In genomic region chr11:107447915-107448314, GRCm38 (mm10) we compare ENCODE assay signal across 24 mouse cellular contexts. TPM values are rescaled to one million over a fixed set of nuclear protein-coding genes. Genes with fewer than 3 reads are reported as not detected.
A peak's percentile ranks its signal among the peaks of the same experiment; 100 is the strongest.
DNase-seq lines count a peak whose midpoint lies in the region; ATAC-seq and TF ChIP-seq lines count a peak whose summit lies in the region.
"Had no signal": no experiment of that assay in that cellular context is flagged by ENCODE, and none has a peak within 500 bp of the region (broad histone marks: within the 10 kb centered on the region; RNA-seq: fewer than 3 reads in every experiment).

No protein-coding gene starts in this region.

- H3K27me3 ChIP-seq in heart, adult 2 months (ENCODE audit: control insufficient read depth, insufficient read depth, low read length): no peaks in the 10 kb centered on the region
- no peaks in the 10 kb centered on the region for H3K27me3 ChIP-seq in ES-Bruce4 (ENCODE audit: control insufficient read depth, insufficient read depth, low read length, poor library complexity, severe bottlenecking)
- H3K27me3 ChIP-seq in liver, embryonic 16.5 days (ENCODE audit: control insufficient read depth, insufficient read depth, low read depth, low read length): no peaks in the 10 kb centered on the region
- H3K27me3 ChIP-seq in neural tube, embryonic 15.5 days (replicated peaks): no peaks in the 10 kb centered on the region
- H3K27me3 ChIP-seq: heart, embryonic 12.5 days; limb, embryonic 13.5 days; midbrain, embryonic 13.5 days had no signal

- peaks cover 28% of the 10 kb centered on the region for H3K4me1 ChIP-seq in heart, adult 2 months (ENCODE audit: control insufficient read depth, insufficient read depth, low read length)
- H3K4me1 ChIP-seq in ES-Bruce4 (ENCODE audit: control insufficient read depth, insufficient read depth, low read length): peaks cover 17% of the 10 kb centered on the region
- peaks cover 62% of the 10 kb centered on the region for H3K4me1 ChIP-seq in liver, embryonic 16.5 days (ENCODE audit: control insufficient read depth, low read depth, low read length)
- H3K4me1 ChIP-seq in neural tube, embryonic 15.5 days: peaks cover 12% of the 10 kb centered on the region; the same call in 1 of the 2 replicates

- no peaks in the 10 kb centered on the region for H3K79me2 ChIP-seq in heart, adult 2 months (replicated peaks; ENCODE audit: control insufficient read depth, insufficient read depth, low read length)

- TF ChIP-seq EP300 in heart, adult 2 months (IDR thresholded peaks at IDR 0.05; ENCODE audit: insufficient read depth, low read depth, low read length): no peak
- no peak for TF ChIP-seq EP300 in ES-Bruce4 (IDR thresholded peaks at IDR 0.05; ENCODE audit: insufficient read depth, low read depth, low read length)

- DNase-seq in heart, adult 2 months: no peak
- no peak for DNase-seq in heart, postnatal 4 days
- DNase-seq in induced T-regulatory cell, adult 2 months (ENCODE audit: low read depth): peak; percentile 69
- DNase-seq in frontal cortex, postnatal 10 days (ENCODE audit: low spot score in 2 of 2): no peak
- DNase-seq in frontal cortex, postnatal 36 days (ENCODE audit: low spot score in 2 of 2): no peak
- DNase-seq: adrenal gland, adult 8-10 months; cerebellum, adult 11 months; cerebellum, postnatal 10 days; kidney, adult 11 months; kidney, postnatal 14 days; lung, adult 2 months; lung, postnatal 10 days; right cerebral cortex, postnatal 25 days had no signal

- peak overlapping the region; percentile 86 for H3K27ac ChIP-seq in heart, adult 2 months
- H3K27ac ChIP-seq in ES-Bruce4 (ENCODE audit: insufficient read depth, low read length): peak overlapping the region; percentile 96
- H3K27ac ChIP-seq in liver, embryonic 16.5 days (ENCODE audit: low read length): peak overlapping the region; percentile 77
- H3K27ac ChIP-seq in neural tube, embryonic 15.5 days (replicated peaks): no peak overlapping the region
- H3K27ac ChIP-seq: hindbrain, embryonic 14.5 days; left cerebral cortex, adult 2 months; limb, embryonic 13.5 days; macrophage; midbrain, embryonic 13.5 days; stomach, postnatal 0 days had no signal

- no peaks in the 10 kb centered on the region for H3K9me3 ChIP-seq in ES-Bruce4 (replicated peaks; ENCODE audit: control insufficient read depth, insufficient read depth, low read length, poor library complexity, severe bottlenecking)
- no peaks in the 10 kb centered on the region for H3K9me3 ChIP-seq in liver, embryonic 16.5 days (replicated peaks; ENCODE audit: control insufficient read depth, low read length)
- H3K9me3 ChIP-seq in neural tube, embryonic 15.5 days (replicated peaks): no peaks in the 10 kb centered on the region
- H3K9me3 ChIP-seq: heart, embryonic 12.5 days; limb, embryonic 13.5 days had no signal

- 73% methylated on average over 9 of the region's 9 CpGs for WGBS in heart, adult 2 months
- WGBS in liver, embryonic 16.5 days (ENCODE audit: insufficient replicate concordance): 72% methylated on average over 9 of the region's 9 CpGs
- WGBS in neural tube, embryonic 15.5 days: 89% methylated on average over 9 of the region's 9 CpGs

- H3K36me3 ChIP-seq in heart, adult 2 months (ENCODE audit: control insufficient read depth, insufficient read depth, low read length): peaks cover 9% of the 10 kb centered on the region
- H3K36me3 ChIP-seq in ES-Bruce4 (ENCODE audit: control insufficient read depth, insufficient read depth, low read length, poor library complexity, severe bottlenecking): no peaks in the 10 kb centered on the region
- no peaks in the 10 kb centered on the region for H3K36me3 ChIP-seq in liver, embryonic 16.5 days (ENCODE audit: control insufficient read depth, insufficient read depth)
- no peaks in the 10 kb centered on the region for H3K36me3 ChIP-seq in neural tube, embryonic 15.5 days
- H3K36me3 ChIP-seq: heart, embryonic 12.5 days; midbrain, embryonic 13.5 days had no signal

- no peak for TF ChIP-seq POLR2A in heart, adult 2 months (IDR thresholded peaks at IDR 0.05; ENCODE audit: insufficient read depth, low read depth, low read length)
- TF ChIP-seq POLR2A in ES-Bruce4 (IDR thresholded peaks at IDR 0.05; ENCODE audit: insufficient read depth, low read length): no peak

- H3K9ac ChIP-seq in heart, adult 2 months (ENCODE audit: low read depth, low read length): no peak overlapping the region
- H3K9ac ChIP-seq in ES-Bruce4 (ENCODE audit: low read depth, poor library complexity, severe bottlenecking): peak overlapping the region; percentile 8; the same call in 1 of the 2 replicates
- H3K9ac ChIP-seq in liver, embryonic 16.5 days (ENCODE audit: low read depth, low read length): peak overlapping the region; percentile 51
- H3K9ac ChIP-seq in neural tube, embryonic 15.5 days (replicated peaks): no peak overlapping the region
- H3K9ac ChIP-seq: heart, embryonic 12.5 days; hindbrain, embryonic 14.5 days; limb, embryonic 13.5 days; midbrain, embryonic 13.5 days had no signal

- no peak for ATAC-seq in liver, embryonic 16.5 days (ENCODE audit: low read depth)
- no peak for ATAC-seq in neural tube, embryonic 15.5 days (ENCODE audit: low FRiP score)
- ATAC-seq: forebrain, embryonic 16.5 days; midbrain, embryonic 13.5 days had no signal

- H3K4me3 ChIP-seq in heart, adult 2 months: no peak overlapping the region
- no peak overlapping the region for H3K4me3 ChIP-seq in ES-Bruce4 (ENCODE audit: low read depth, low read length)
- no peak overlapping the region for H3K4me3 ChIP-seq in liver, embryonic 16.5 days (ENCODE audit: low read depth, low read length)
- no peak overlapping the region for H3K4me3 ChIP-seq in neural tube, embryonic 15.5 days (replicated peaks)
- H3K4me3 ChIP-seq: heart, embryonic 12.5 days; left cerebral cortex, adult 2 months; limb, embryonic 13.5 days; midbrain, embryonic 13.5 days had no signal

- intact Hi-C loops in heart, adult 2 months (cut with DNase I): loop anchor here (2.0 kb wide), 1 partner anchor 25 kb away; no protein-coding TSS in a partner anchor

- peak overlapping the region; percentile 62 for H3K4me2 ChIP-seq in liver, embryonic 16.5 days (ENCODE audit: low read depth, low read length)
- no peak overlapping the region for H3K4me2 ChIP-seq in neural tube, embryonic 15.5 days
- H3K4me2 ChIP-seq: heart, embryonic 12.5 days; hindbrain, embryonic 14.5 days; limb, embryonic 13.5 days; midbrain, embryonic 13.5 days had no signal

- no peak for TF ChIP-seq CTCF in heart, adult 2 months (IDR thresholded peaks at IDR 0.05)
- TF ChIP-seq CTCF in ES-Bruce4 (IDR thresholded peaks at IDR 0.05; ENCODE audit: low read depth, low read length): no peak

RNA-seq across cellular contexts. Expression of gene Pitpnc1, which starts 22.6 kb away (rescaled TPM):
- total RNA-seq in heart, adult 2 months (2021): 10 to 100 TPM; 66.4 to 68.1 TPM
- 22.7 and 39.4 TPM in 2 replicates for polyA plus RNA-seq in heart, adult 2 months (2012; rRNA removed)
- total RNA-seq in heart, postnatal 4 days (2021): 10 to 100 TPM; 68.1 to 75.2 TPM
- polyA plus RNA-seq in ES-Bruce4 (2011; ENCODE audit: insufficient read depth, insufficient read length, low read depth, missing spikeins): 25.4 and 27.1 TPM in 2 replicates
- 7.6 and 9.2 TPM in 2 replicates for polyA plus RNA-seq in liver, embryonic 16.5 days (2015; fragmentation: Nextera tagmentation; extraction: Ambion mirVana)
- polyA plus RNA-seq in neural tube, embryonic 15.5 days (2015; fragmentation: Nextera tagmentation; extraction: Ambion mirVana): 42.0 and 45.0 TPM in 2 replicates

RNA-seq across cellular contexts. Expression of gene Psmd12, which starts 31.4 kb away (rescaled TPM):
- 10 to 100 TPM; 78.3 to 92.2 TPM for total RNA-seq in heart, adult 2 months (2021)
- polyA plus RNA-seq in heart, adult 2 months (2012; rRNA removed): 22.6 and 42.4 TPM in 2 replicates
- total RNA-seq in heart, postnatal 4 days (2021): 10 to 100 TPM; 83.0 to 83.3 TPM
- polyA plus RNA-seq in ES-Bruce4 (2011; ENCODE audit: insufficient read depth, insufficient read length, low read depth, missing spikeins): 155 and 167 TPM in 2 replicates
- 79.2 and 81.0 TPM in 2 replicates for polyA plus RNA-seq in liver, embryonic 16.5 days (2015; fragmentation: Nextera tagmentation; extraction: Ambion mirVana)
- 151 and 162 TPM in 2 replicates for polyA plus RNA-seq in neural tube, embryonic 15.5 days (2015; fragmentation: Nextera tagmentation; extraction: Ambion mirVana)

Comparison
In these comparisons a context has a peak if more than half of its experiments do, and no peak if none do; other contexts are left out.
1. H3K9ac ChIP-seq: peak in ES-Bruce4 (single experiment) and liver, embryonic 16.5 days (single experiment); none in heart, adult 2 months (single experiment) and neural tube, embryonic 15.5 days (single experiment).